Mouse (Mus musculus): ENCODE results near the gene Ngp. TPM values are rescaled to one million over a fixed set of nuclear protein-coding genes. Genes with fewer than 3 reads are reported as not detected.

Ngp gene
- total RNA-seq (2023): over 10,000 TPM; 14,230 to 18,632 TPM

DNA sequence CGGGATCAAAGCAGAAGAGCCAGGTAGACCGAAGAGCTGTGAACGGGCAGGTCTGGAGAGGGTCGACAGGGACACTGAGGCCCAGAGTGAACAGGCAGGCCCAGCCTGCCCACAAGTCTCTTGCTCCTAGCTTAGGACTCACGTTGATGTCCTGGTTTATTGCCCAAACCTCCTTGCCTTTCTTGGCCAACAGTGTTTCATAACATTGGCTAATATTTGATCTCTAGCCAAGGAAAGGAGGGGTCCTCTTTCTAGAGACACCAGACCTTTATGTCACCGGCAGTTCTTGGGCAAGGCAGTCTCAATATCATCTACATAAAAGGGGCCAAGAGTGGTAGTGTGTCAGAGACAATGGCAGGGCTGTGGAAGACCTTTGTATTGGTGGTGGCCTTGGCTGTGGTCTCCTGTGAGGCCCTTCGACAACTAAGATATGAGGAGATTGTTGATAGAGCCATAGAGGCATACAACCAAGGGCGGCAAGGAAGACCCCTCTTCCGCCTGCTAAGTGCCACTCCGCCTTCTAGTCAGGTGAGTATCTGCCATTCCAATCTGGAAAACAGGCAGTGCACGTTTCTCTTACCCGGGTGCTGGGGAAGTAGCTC lies at the start of gene Ngp:
Gene Ngp, plus strand, starts transcription at position 237 of the 602 bp plus-strand sequence.

DNA sequence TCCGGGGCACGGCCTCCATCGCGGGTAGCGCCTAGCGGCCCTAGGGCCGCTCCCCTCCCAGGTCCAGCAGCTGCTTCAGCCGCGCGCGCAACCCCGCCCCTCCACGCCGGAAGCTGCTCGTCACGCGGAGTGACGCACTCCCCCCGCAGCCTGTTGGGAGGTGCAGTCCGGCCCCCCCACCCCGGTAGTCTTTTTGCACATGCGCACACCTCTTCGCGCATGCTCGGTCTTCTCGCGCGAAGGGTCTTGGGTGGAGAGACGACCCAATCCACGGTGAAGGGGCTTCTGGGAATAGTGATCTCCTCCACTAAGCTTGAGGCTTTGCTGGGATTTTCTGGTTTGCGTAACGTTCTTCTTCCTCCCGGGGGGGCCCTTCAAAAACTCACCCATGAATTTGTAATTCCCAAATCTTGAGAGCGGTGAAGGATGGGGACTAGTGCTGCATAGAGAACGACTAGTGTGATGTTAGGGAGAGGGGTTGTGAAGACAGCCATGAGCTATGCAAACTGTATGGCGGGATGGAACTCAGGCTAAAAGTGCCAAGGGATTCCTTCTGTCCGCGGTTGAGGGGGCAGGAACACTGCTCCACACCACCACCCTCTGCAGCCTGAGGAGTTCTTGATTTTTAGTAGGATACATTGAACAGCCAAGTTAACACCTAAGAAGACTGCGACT lies 11.3 kb upstream of the Ngp start, which contains the start of gene Ptpn23:
Gene Ptpn23, minus strand, starts transcription at position 115 of the 675 bp plus-strand sequence.

Other genes with a start within 250 kb of the Ngp start
- under 1 TPM; 0.15 to 0.51 TPM for gene Cspg5, start 176.0 kb upstream of the Ngp start, total RNA-seq (2023)
- 1 to 10 TPM; 3.0 to 6.0 TPM for gene Elp6, start 114.6 kb upstream of the Ngp start, total RNA-seq (2023)
- gene Scap, start 86.5 kb upstream of the Ngp start, total RNA-seq (2023): 10 to 100 TPM; 31.0 to 33.9 TPM
- gene Ptpn23, start 11.5 kb upstream of the Ngp start, total RNA-seq (2023): 10 to 100 TPM; 48.2 to 55.8 TPM
- 10 to 100 TPM; 34.7 to 37.9 TPM for gene Klhl18, start 56.9 kb downstream of the Ngp start, total RNA-seq (2023)
- gene Kif9, start 57.2 kb downstream of the Ngp start, total RNA-seq (2023): under 1 TPM; 0.44 to 0.56 TPM
- gene Setd2, start 112.8 kb downstream of the Ngp start, total RNA-seq (2023): 100 to 1,000 TPM in 1 of 2 experiments, 10 to 100 TPM in 1; 98.0 to 112 TPM
- 10 to 100 TPM in 1 of 2 experiments, 1 to 10 TPM in 1; 9.9 to 13.9 TPM for gene Nradd, start 204.7 kb downstream of the Ngp start, total RNA-seq (2023)
- 100 to 1,000 TPM; 290 to 330 TPM for gene Nbeal2, start 234.4 kb downstream of the Ngp start, total RNA-seq (2023)
- 100 to 1,000 TPM; 147 TPM for gene Ccdc12, start 236.8 kb downstream of the Ngp start, total RNA-seq (2023)